Mouse (Mus musculus) lung, postnatal 0 days (tissue): ENCODE measurements at regions not wholly inside any gene's neighbourhood (a gene's known extent, or its start where the extent isn't known, plus 50 kb on each side); places are given as distances from the start of the nearest gene placed in this dataset.

ENCODE experiments used
- ATAC-seq: fragments of 200-750 bp; cut with Nextera tagmentation; 2 replicates; pipeline ENCODE4 v1.8.0; 2017; ENCODE audit warnings: moderate library complexity
- DNase-seq: peaks from one replicate; pipeline ENCODE4 v3.0.0-alpha.2; 2016; ENCODE audit warnings: low spot score
- H3K27ac ChIP-seq: fragments of 300-500 bp; sonication (generic); 2 replicates; pipeline ENCODE4 v1.5.1; 2014; ENCODE audit warnings: antibody characterized with exemption, mild to moderate bottlenecking, low read length, mixed read lengths
- H3K27me3 ChIP-seq: fragments of 300-500 bp; sonication (generic); replicated peaks from 2 replicates; pipeline ENCODE4 v1.6.1; 2014; ENCODE audit warnings: low read length, mixed read lengths; ENCODE audit not compliant: insufficient read depth
- H3K36me3 ChIP-seq: fragments of 300-500 bp; sonication (generic); 2 replicates; pipeline ENCODE4 v1.6.1; 2014; ENCODE audit warnings: low read length, mixed read lengths; ENCODE audit not compliant: insufficient read depth
- H3K4me1 ChIP-seq: fragments of 300-500 bp; sonication (generic); 2 replicates; pipeline ENCODE4 v1.6.1; 2014; ENCODE audit warnings: antibody characterized with exemption, low read depth, low read length, mixed read lengths; ENCODE audit not compliant: insufficient read depth
- H3K4me2 ChIP-seq: fragments of 300-500 bp; sonication (generic); replicated peaks from 2 replicates; pipeline ENCODE4 v1.6.1; 2014; ENCODE audit warnings: low read depth, mild to moderate bottlenecking, low read length, moderate library complexity, mixed read lengths
- H3K4me3 ChIP-seq: fragments of 300-500 bp; sonication (generic); 2 replicates; pipeline ENCODE4 v1.5.1; 2014; ENCODE audit warnings: low read depth, low read length
- H3K9ac ChIP-seq: fragments of 300-500 bp; sonication (generic); replicated peaks from 2 replicates; pipeline ENCODE4 v1.6.1; 2014; ENCODE audit warnings: low read depth, mild to moderate bottlenecking
- H3K9me3 ChIP-seq: fragments of 300-500 bp; sonication (generic); 2 replicates; pipeline ENCODE4 v1.6.1; 2016; ENCODE audit warnings: low read length, mixed read lengths
- CTCF ChIP-seq: IDR thresholded peaks from 2 replicates; pipeline ENCODE4 v1.5.1; 2016; ENCODE audit warnings: antibody characterized with exemption, mild to moderate bottlenecking
- EP300 ChIP-seq: IDR thresholded peaks from 2 replicates; pipeline ENCODE4 v1.6.1; 2016; ENCODE audit warnings: antibody characterized with exemption, mild to moderate bottlenecking, control low read depth
- WGBS: fragments of 180-500 bp; shearing (Covaris S2); extraction: QIAGEN DNeasy Blood & Tissue Kit; methylation state at CpG from one replicate; pipeline ENCODE4 v1.1.7; 2014; 5-methylcytosine and 5-hydroxymethylcytosine counted together

GRCm38 (mm10) chr8:125367374-125367773 is 202.2 kb downstream of the Sipa1l2 start:
- H3K4me3 ChIP-seq, result no peak overlapping the region
- H3K27ac ChIP-seq, result no peak overlapping the region
- H3K9ac ChIP-seq, result no peak overlapping the region
- 71% methylated on average over 4 of the region's 4 CpGs for WGBS
- H3K4me2 ChIP-seq, result no peak overlapping the region
- H3K36me3 ChIP-seq, result no peaks in the 10 kb centered on the region
- H3K27me3 ChIP-seq, result no peaks in the 10 kb centered on the region
- ATAC-seq (no peak), DNase-seq (no peak)
- no peaks in the 10 kb centered on the region for H3K9me3 ChIP-seq
- no peak for TF ChIP-seq CTCF
- no peak for TF ChIP-seq EP300
- H3K4me1 ChIP-seq, result peaks cover 6% of the 10 kb centered on the region

DNA sequence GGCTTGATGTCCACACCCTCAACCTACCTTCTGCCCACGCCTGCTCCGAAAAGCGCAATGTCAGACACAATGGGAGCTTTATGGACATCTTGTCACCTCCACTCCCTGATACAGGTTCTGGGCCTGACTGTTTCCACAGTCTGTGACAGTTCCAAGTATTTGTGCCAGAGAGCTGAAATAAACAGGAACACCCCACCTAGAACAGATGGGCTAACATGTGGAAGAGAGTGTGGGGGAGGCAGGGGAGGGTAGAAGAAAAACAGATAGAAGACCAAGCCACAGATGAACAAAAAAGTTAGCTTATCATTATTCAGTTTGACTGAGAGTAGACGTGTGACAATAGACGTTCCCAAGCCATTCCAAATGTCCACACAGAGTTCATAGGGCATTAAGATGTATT is 204.6 kb downstream of the Sipa1l2 start:
- no peak overlapping the region for H3K4me2 ChIP-seq
- H3K27ac ChIP-seq, result no peak overlapping the region
- DNase-seq (no peak), ATAC-seq (no peak)
- no peaks in the 10 kb centered on the region for H3K36me3 ChIP-seq
- H3K27me3 ChIP-seq, result no peaks in the 10 kb centered on the region
- no peaks in the 10 kb centered on the region for H3K9me3 ChIP-seq
- WGBS, result 82% methylated on average over 5 of the region's 5 CpGs
- H3K4me1 ChIP-seq, result peaks cover 5% of the 10 kb centered on the region
- no peak overlapping the region for H3K9ac ChIP-seq
- H3K4me3 ChIP-seq, result no peak overlapping the region
- no peak for TF ChIP-seq CTCF
- TF ChIP-seq EP300, result no peak

DNA sequence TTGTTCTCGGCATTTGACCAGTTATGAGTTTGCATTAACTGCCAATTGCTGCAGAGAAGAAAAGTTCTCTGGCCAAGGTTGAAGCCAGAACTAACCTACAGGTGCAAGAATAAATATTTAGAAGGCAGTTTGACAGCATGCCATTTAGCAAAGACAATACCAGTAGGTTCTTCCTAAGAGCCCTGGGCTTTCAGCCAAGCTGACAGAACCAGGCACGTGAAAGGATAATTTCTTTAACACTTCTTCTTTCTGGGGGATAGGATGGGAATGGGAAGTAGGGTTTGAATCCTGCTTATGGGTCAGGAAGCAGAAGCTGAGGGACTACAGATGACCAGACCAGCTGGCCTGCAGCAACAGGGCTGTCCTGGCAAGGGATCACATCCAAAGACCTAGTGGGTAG is 210.2 kb downstream of the Sipa1l2 start:
- WGBS, result 31% methylated on average over 2 of the region's 2 CpGs
- H3K27ac ChIP-seq, result no peak overlapping the region
- H3K36me3 ChIP-seq, result no peaks in the 10 kb centered on the region
- H3K9me3 ChIP-seq, result 0 out of 2 replicates have a peak, but pooled peaks cover 2% of the 10 kb centered on the region
- H3K4me1 ChIP-seq, result no peaks in the 10 kb centered on the region
- no peak overlapping the region for H3K9ac ChIP-seq
- no peaks in the 10 kb centered on the region for H3K27me3 ChIP-seq
- H3K4me2 ChIP-seq, result no peak overlapping the region
- no peak overlapping the region for H3K4me3 ChIP-seq
- DNase-seq, result no peak
- TF ChIP-seq CTCF (no peak), EP300 (no peak)
- ATAC-seq, result no peak

DNA sequence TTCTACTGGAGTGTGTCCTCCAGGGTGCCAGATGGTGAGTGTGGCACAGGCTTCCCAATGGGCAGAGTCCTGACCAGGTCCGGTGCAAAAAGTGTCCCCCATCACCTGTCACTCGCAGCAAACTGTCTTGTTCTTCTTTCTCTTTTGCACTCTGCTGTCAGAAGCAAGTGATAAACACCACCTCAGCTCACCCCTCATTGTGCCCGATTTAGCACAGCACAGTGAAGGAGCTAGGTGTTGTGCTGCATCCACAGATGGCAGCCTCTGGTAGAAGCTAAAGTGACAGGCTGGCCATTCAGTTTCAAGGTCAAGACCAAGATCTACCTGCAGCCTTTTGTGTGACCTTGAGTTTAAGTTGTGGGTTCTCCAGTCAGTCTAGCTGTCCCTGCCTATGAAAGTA is 211.8 kb downstream of the Sipa1l2 start:
- DNase-seq (no peak), ATAC-seq (no peak)
- 68% methylated on average over 3 of the region's 3 CpGs for WGBS
- no peak overlapping the region for H3K9ac ChIP-seq
- H3K9me3 ChIP-seq, result 0 out of 2 replicates have a peak, but pooled peaks cover 2% of the 10 kb centered on the region
- TF ChIP-seq EP300, result no peak
- no peak for TF ChIP-seq CTCF
- no peaks in the 10 kb centered on the region for H3K36me3 ChIP-seq
- H3K4me2 ChIP-seq, result no peak overlapping the region
- no peaks in the 10 kb centered on the region for H3K4me1 ChIP-seq
- H3K4me3 ChIP-seq, result no peak overlapping the region
- no peaks in the 10 kb centered on the region for H3K27me3 ChIP-seq
- H3K27ac ChIP-seq, result no peak overlapping the region

- Histone ChIP-seq H3K36me3 (no peaks in the 10 kb centered on the region), H3K9ac (no peak overlapping the region), H3K27ac (no peak overlapping the region), H3K27me3 (no peaks in the 10 kb centered on the region), H3K9me3 (0 out of 2 replicates have a peak, but pooled peaks cover 2% of the 10 kb centered on the region), H3K4me2 (no peak overlapping the region), H3K4me1 (no peaks in the 10 kb centered on the region), H3K4me3 (no peak overlapping the region)
- ATAC-seq (no peak), DNase-seq (no peak)
- WGBS, result 77% methylated on average over 7 of the region's 7 CpGs
- no peak for TF ChIP-seq CTCF
- no peak for TF ChIP-seq EP300
Measured at GRCm38 (mm10) chr8:125355059-125355509, 214.5 kb downstream of the Sipa1l2 start.

DNA sequence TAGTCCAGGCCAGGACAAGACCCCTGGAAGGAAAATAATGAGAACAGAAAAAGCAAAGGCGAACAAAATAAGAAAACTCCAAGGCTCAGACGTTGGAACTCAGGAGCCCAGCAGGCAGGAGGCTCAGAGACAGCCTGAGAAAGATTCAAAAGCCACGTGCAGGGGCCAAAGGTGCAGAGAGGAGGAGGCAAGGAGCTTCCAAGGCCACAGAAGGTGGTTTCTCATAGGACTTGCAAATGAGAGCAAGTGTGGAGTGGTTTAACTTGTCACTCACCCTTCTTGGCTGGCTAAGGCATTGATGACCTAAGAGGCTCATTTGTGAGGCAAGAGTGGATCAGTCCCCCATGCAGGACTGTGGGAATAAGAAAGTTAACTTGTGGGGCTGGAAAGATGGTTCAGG is 217.3 kb downstream of the Sipa1l2 start:
- H3K9ac ChIP-seq, result no peak overlapping the region
- no peaks in the 10 kb centered on the region for H3K36me3 ChIP-seq
- ATAC-seq, result no peak

More for the DNA sequence above, 217.3 kb downstream of the Sipa1l2 start:
- no peak for DNase-seq
- no peak overlapping the region for H3K4me2 ChIP-seq
- no peaks in the 10 kb centered on the region for H3K9me3 ChIP-seq
- TF ChIP-seq CTCF (no peak), EP300 (no peak)
- 0 out of 2 replicates have a peak, but pooled peaks cover 3% of the 10 kb centered on the region for H3K4me1 ChIP-seq
- WGBS, result 60% methylated on average over 3 of the region's 3 CpGs
- no peak overlapping the region for H3K4me3 ChIP-seq
- no peaks in the 10 kb centered on the region for H3K27me3 ChIP-seq
- no peak overlapping the region for H3K27ac ChIP-seq
